Mouse (Mus musculus) embryo, embryonic 10.5 days (tissue): ENCODE data around the gene Ttll3.

Source experiments
- DNase-seq: peaks from one replicate; pipeline ENCODE4 v3.0.0-alpha.2; 2015; ENCODE audit warnings: low spot score

Ttll3 gene

GRCm38 (mm10) chr6:113458635-113459034, 69.6 kb downstream of the Ttll3 start:
- no peak for DNase-seq

GRCm38 (mm10) chr6:113464040-113464439, 75.0 kb downstream of the Ttll3 start:
- no peak for DNase-seq
